Mouse (Mus musculus) frontal cortex, adult (tissue): Measurements from ENCODE around the gene Hexim2.

Source experiments
- ATAC-seq: cut with Nextera tagmentation; 2 replicates; pipeline ENCODE4 v1.9.2; 2017; ENCODE audit warnings: mild to moderate bottlenecking, moderate library complexity, mixed read lengths; ENCODE audit not compliant: low TSS enrichment

Hexim2 gene

DNA sequence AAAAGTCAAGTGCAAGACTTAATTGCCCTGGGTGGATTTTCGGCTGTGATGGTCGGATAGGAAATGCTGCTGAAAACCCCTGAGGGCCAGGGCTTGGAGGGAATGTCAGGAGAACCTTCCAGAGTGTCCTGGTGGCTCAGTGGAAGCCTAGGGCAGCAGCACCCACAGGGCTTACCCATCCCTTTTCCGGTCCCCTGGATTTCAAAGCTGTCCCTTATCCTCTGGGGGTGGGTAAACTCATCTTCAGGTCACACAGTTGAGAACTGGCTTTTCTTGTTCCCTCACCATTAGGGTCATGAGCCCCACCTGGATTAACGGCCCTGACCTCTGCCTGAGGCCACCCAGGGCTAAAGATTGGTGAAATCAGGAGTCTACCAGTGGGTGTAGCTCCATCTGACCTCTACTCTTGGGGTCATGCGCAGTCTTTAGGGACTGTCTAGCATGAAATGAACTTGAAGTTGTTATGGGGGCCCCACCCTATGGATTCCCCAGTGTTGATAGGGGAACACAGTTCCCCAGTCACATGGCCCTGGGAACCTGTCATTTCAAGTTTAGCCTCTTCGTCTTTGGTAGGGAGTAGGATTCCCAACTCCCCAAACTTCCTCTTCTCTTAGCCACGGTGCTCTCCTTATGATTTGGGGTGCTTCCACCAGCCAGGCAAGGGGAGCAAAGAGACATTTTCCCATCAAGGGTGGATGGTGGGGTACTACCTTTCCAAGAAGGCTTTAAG, 41.0 kb downstream of the Hexim2 start:
- ATAC-seq = no peak

- ATAC-seq = peak; percentile 59; the same call in 1 of the 2 replicates
These were observed 41.6 kb downstream of the Hexim2 start for GRCm38 (mm10) chr11:103173771-103174344.

GRCm38 (mm10) chr11:103174411-103174832, 42.2 kb downstream of the Hexim2 start:
- no peak for ATAC-seq

DNA sequence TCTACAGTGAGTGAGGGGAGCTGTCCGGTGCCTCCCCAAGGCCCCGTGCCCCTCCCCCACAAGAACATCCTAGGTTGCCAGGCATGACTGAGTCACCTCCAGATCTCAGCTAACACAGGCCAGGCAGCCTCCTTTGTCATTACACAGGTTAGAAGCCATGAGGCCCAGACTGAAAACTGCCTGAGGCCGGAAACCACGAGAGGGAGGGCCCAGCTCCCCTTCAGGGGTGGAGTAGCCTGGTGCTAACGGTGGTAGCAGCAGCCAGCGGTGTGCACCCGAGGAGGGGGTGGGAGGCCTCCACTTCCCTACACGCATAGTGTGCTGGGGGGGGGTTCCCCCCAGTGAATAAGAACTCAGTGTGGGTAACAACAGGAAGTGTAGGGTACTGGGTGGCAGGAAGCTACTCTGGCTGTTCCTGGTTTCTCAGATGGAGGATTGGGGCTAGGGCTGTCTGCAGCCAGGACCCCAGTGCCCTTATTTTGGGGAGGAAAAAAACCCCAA, 42.7 kb downstream of the Hexim2 start:
- ATAC-seq = no peak

- ATAC-seq = no peak
These were observed 43.6 kb downstream of the Hexim2 start for GRCm38 (mm10) chr11:103175688-103176442.

- ATAC-seq = no peak
These were observed 44.3 kb downstream of the Hexim2 start for GRCm38 (mm10) chr11:103176510-103176909.

GRCm38 (mm10) chr11:103177216-103177615, 45.0 kb downstream of the Hexim2 start:
- ATAC-seq = no peak

DNA sequence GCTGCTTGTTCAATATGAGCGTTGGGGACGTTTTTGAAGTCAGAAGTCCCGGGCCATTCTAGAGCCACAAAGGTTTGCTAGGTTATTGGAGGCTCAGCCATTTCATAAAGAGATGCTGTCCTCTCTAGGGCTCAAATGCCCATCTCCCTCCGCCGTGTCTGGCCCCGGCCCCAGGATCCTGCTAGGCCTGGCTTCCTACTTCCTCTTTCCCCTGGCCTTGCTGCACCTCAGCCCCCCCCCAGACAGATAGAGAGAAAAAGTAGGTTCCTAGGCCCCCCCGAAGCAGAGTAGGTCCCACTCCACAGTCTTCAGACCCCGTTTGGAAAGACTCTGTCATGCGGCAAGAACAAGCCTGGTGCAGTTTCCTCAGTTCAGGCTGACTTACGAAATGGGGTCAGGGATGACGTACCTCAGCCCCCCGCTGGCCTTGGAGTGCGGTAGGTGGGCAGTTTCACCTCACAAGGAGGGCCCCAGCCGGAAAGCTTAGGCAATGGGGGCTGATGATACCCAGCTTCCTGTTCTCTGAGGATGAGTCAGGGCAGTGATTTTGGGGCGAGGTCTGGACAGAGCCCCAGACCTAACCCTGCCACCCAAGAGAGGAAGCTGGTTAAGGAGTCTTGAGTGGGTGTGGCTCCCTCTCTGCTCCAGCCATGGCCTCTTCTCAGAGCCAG, 45.7 kb downstream of the Hexim2 start:
- ATAC-seq = no peak

- ATAC-seq = no peak
These were observed 46.5 kb downstream of the Hexim2 start for GRCm38 (mm10) chr11:103178748-103179147.

GRCm38 (mm10) chr11:103180426-103180825, 48.2 kb downstream of the Hexim2 start:
- ATAC-seq = no peak

- peak; percentile 24; the same call in 1 of the 2 replicates for ATAC-seq
These were observed 49.1 kb downstream of the Hexim2 start for GRCm38 (mm10) chr11:103181349-103181748.

DNA sequence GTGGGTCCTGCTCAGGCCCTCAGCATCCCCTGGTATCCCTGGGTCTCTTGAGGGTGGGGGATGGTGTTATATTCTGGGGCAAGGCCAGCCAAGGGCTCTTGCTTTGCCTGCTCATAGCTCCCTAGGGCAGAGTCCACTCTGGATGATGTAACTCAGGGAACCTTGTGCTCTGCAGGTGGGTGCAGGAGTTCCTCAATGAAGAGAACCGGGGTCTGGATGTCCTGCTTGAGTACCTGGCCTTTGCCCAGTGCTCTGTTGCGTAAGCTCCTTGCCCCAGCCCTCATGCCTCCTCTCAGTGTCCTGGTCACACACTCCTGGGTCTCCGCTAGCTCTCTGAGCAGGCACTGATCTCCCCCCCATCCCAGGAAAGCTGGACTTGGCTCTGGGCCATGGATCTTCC, 49.7 kb downstream of the Hexim2 start:
- no peak for ATAC-seq

DNA sequence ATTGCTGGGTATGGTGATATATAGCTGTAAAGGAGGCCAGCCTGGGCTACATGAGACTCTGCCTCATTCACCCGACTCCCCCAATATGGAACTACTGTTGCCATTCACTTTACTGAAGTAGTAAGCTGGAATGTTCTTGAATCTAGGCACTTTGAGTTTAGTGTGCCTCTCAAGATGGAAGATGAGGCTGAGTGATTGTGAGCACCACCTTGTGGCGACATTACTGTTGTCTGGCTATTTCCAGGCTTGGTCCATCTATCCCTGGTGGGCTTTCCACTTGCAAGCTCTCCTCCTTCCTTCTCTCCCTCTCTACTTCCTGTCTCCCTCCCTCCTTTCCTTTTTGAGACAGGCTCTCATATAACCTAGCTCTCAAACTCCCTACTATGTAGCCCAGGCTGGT, 52.7 kb downstream of the Hexim2 start:
- 0 out of 2 replicates have a peak, but pooled peaks have one; percentile 42 for ATAC-seq
